Mouse (Mus musculus) ES-Bruce4 (cell line): Measurements from ENCODE around the gene Prrx2. TPM values are rescaled to one million over a fixed set of nuclear protein-coding genes. Genes with fewer than 3 reads are reported as not detected.

Experiments used
- H3K27ac ChIP-seq: 2 replicates; pipeline ENCODE4 v1.5.1; 2012; ENCODE audit warnings: low read length, inconsistent platforms; ENCODE audit not compliant: insufficient read depth
- H3K27me3 ChIP-seq: 2 replicates; pipeline ENCODE4 v1.6.1; 2012; ENCODE audit warnings: mild to moderate bottlenecking, low read length, inconsistent platforms; ENCODE audit not compliant: control insufficient read depth, poor library complexity, insufficient read depth, severe bottlenecking
- H3K36me3 ChIP-seq: 2 replicates; pipeline ENCODE4 v1.6.1; 2012; ENCODE audit warnings: inconsistent platforms, mild to moderate bottlenecking, low read length, moderate library complexity; ENCODE audit not compliant: control insufficient read depth, poor library complexity, insufficient read depth, severe bottlenecking
- H3K4me1 ChIP-seq: one replicate; pipeline ENCODE4 v1.8.1; 2011; ENCODE audit warnings: low read length; ENCODE audit not compliant: control insufficient read depth, insufficient read depth
- H3K4me3 ChIP-seq: 2 replicates; pipeline ENCODE4 v1.5.1; 2011; ENCODE audit warnings: low read depth, mild to moderate bottlenecking, low read length
- H3K9ac ChIP-seq: 2 replicates; pipeline ENCODE4 v1.6.1; 2012; ENCODE audit warnings: low read depth, mild to moderate bottlenecking, inconsistent platforms; ENCODE audit not compliant: poor library complexity, severe bottlenecking
- H3K9me3 ChIP-seq: replicated peaks from 2 replicates; pipeline ENCODE4 v1.6.1; 2012; ENCODE audit warnings: mild to moderate bottlenecking, low read length, inconsistent platforms; ENCODE audit not compliant: control insufficient read depth, poor library complexity, insufficient read depth, severe bottlenecking
- CTCF ChIP-seq: IDR thresholded peaks from one replicate; pipeline ENCODE4 v1.8.1; 2011; ENCODE audit warnings: low read depth, low read length
- EP300 ChIP-seq: IDR thresholded peaks from 2 replicates; pipeline ENCODE4 v1.6.1; 2011; ENCODE audit warnings: low read depth, low read length; ENCODE audit not compliant: insufficient read depth
- POLR2A ChIP-seq: IDR thresholded peaks from one replicate; pipeline ENCODE4 v1.8.1; 2011; ENCODE audit warnings: low read length; ENCODE audit not compliant: insufficient read depth
- polyA plus RNA-seq: library from polyadenylated mRNA; stranded (reverse); fragments of >200 nt; gene quantifications from 2 replicates; pipeline ENCODE4 v1.2.4, GENCODE M21; 2011; ENCODE audit warnings: low read depth; ENCODE audit not compliant: missing spikeins, insufficient read depth, insufficient read length

Prrx2 gene
- 6.5 and 6.9 TPM in 2 replicates for polyA plus RNA-seq

- no peaks in the 10 kb centered on the region for H3K36me3 ChIP-seq
- no peak for TF ChIP-seq CTCF
- TF ChIP-seq EP300, result no peak
- no peak for TF ChIP-seq POLR2A
- H3K27me3 ChIP-seq, result no peaks in the 10 kb centered on the region
- H3K9me3 ChIP-seq, result no peaks in the 10 kb centered on the region
- H3K27ac ChIP-seq, result no peak within 1 kb of the TSS
- no peak within 1 kb of the TSS for H3K9ac ChIP-seq
- peaks cover 2% of the 10 kb centered on the region for H3K4me1 ChIP-seq
- H3K4me3 ChIP-seq, result no peak within 1 kb of the TSS
These were observed at the start of gene Prrx2 for GRCm38 (mm10) chr2:30834373-30835022. Prrx2 (plus strand) TSS chr2:30834972.

DNA sequence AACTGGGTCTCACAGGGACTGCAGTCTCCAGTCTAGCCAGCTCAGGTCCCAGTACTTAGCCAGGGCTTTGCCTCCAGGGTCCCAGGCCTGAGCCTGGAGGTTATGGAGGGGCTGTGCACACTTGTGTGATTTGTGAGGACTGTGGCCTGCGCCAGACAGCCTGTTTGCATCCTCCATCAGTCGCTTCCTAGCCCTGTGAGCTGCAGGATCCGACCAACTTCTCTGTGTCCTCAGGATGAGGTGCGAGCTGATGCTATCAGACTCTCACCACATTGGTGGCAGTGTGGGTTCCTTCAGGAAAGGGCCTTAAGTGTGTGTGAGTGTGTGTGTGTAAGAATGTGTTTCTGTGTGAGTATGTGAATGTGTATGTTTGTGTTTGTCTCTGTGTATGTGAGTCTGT lies 47.3 kb upstream of the Prrx2 start:
- H3K36me3 ChIP-seq, result no peaks in the 10 kb centered on the region
- H3K4me1 ChIP-seq, result peaks cover 3% of the 10 kb centered on the region
- no peaks in the 10 kb centered on the region for H3K9me3 ChIP-seq
- no peak overlapping the region for H3K9ac ChIP-seq
- no peak overlapping the region for H3K4me3 ChIP-seq
- H3K27ac ChIP-seq, result no peak overlapping the region
- no peak for TF ChIP-seq POLR2A
- TF ChIP-seq EP300, result no peak
- no peak for TF ChIP-seq CTCF
- no peaks in the 10 kb centered on the region for H3K27me3 ChIP-seq

DNA sequence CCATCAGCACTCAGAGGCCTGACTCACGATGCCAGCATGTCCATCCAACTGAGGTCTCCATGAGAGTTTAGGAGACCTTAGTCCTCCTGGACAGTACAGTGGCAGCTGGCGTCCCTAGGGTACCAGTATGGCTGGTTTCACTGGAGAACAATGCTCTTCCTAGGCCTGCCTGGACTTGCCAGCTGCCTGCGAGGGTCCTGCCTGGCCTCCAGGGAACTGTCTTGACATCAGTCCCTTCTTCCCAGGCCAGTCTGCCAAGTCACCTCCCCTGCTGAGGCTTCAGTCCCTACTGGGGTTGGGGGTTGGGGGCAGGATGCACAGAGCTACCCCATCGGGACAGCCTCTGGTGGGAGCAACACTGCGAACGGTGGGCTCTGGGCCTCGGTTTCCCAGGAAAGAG lies 42.7 kb upstream of the Prrx2 start:
- Histone ChIP-seq H3K27ac (no peak overlapping the region), H3K4me1 (no peaks in the 10 kb centered on the region), H3K4me3 (no peak overlapping the region), H3K9me3 (no peaks in the 10 kb centered on the region), H3K27me3 (no peaks in the 10 kb centered on the region), H3K36me3 (no peaks in the 10 kb centered on the region), H3K9ac (no peak overlapping the region)
- TF ChIP-seq POLR2A, result no peak
- no peak for TF ChIP-seq CTCF
- no peak for TF ChIP-seq EP300

GRCm38 (mm10) chr2:30794179-30795108 lies 40.3 kb upstream of the Prrx2 start:
- no peaks in the 10 kb centered on the region for H3K9me3 ChIP-seq
- H3K9ac ChIP-seq, result peak overlapping the region; percentile 13; the same call in 1 of the 2 replicates
- no peak overlapping the region for H3K27ac ChIP-seq
- peaks cover 2% of the 10 kb centered on the region for H3K4me1 ChIP-seq
- TF ChIP-seq CTCF, result peak; percentile 86
- TF ChIP-seq POLR2A, result no peak
- TF ChIP-seq EP300, result peak; percentile 59; the same call in 1 of the 2 replicates
- peak overlapping the region; percentile 72 for H3K4me3 ChIP-seq
- H3K36me3 ChIP-seq, result no peaks in the 10 kb centered on the region
- H3K27me3 ChIP-seq, result no peaks in the 10 kb centered on the region

DNA sequence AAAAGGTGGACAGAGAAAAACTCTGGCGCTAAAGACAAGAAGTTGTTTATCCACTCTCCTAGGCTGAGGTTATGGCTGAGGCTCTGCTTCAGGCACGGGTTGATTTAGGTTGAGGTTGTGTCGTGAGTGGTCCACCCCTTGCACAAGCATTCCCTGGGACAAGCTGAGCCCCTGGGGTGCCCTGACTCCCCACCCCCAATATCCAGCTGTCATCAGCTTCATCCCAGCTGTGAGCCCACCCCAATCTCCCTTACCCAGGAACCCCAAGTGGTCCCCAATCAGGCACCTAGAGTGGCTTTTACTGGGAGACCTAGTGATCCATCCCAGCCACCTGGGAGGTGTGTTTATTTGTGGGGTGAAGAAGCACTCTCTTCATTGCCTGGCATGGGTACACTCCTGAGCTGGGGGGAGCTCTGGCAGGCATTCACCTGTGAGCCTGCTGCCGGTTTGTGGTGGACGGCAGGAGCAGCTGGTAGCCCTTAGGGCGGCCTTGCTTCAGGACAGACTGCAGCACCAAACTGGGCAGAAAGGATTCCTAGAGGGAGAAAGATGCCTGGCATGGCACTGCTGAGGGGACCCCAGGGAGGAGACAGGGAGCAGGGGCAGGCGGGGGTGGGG lies 39.4 kb upstream of the Prrx2 start:
- H3K4me3 ChIP-seq, result no peak overlapping the region
- H3K4me1 ChIP-seq, result peaks cover 2% of the 10 kb centered on the region
- no peaks in the 10 kb centered on the region for H3K36me3 ChIP-seq
- TF ChIP-seq EP300 (no peak), CTCF (no peak), POLR2A (no peak)
- no peaks in the 10 kb centered on the region for H3K9me3 ChIP-seq
- no peak overlapping the region for H3K9ac ChIP-seq
- no peaks in the 10 kb centered on the region for H3K27me3 ChIP-seq
- no peak overlapping the region for H3K27ac ChIP-seq
